Mouse (Mus musculus) ovary, postnatal 10 days (tissue): Measurements from ENCODE around the gene Nom1.
"Not testable (repeated sequence)": the region's sequence is repeated elsewhere in the genome, so short reads cannot be mapped to it uniquely, and the experiment has no call there.

Experiments
- DNase-seq: peaks from one replicate; pipeline ENCODE4 v3.0.0; 2022; ENCODE audit warnings: low spot score

Nom1 gene

GRCm38 (mm10) chr5:29434228-29434871 lies at the start of gene Nom1:
TSS of gene Nom1 (plus strand) at chr5:29434664.
- peak; percentile 65 for DNase-seq

GRCm38 (mm10) chr5:29387591-29387990 lies 46.9 kb upstream of the Nom1 start:
- DNase-seq = no peak

- peak; percentile 5 for DNase-seq
These were observed 46.1 kb upstream of the Nom1 start for GRCm38 (mm10) chr5:29388181-29388943.

- peak; percentile 68 for DNase-seq
These were observed 45.3 kb upstream of the Nom1 start for GRCm38 (mm10) chr5:29388944-29389765.

- no peak for DNase-seq
These were observed 36.0 kb upstream of the Nom1 start for GRCm38 (mm10) chr5:29398427-29398826.

GRCm38 (mm10) chr5:29410854-29411253 lies 23.6 kb upstream of the Nom1 start:
- no peak for DNase-seq

- DNase-seq = no peak
These were observed 21.4 kb upstream of the Nom1 start for GRCm38 (mm10) chr5:29413041-29413440.

GRCm38 (mm10) chr5:29423330-29423729 lies 11.1 kb upstream of the Nom1 start:
- DNase-seq = not testable (repeated sequence)

GRCm38 (mm10) chr5:29434872-29435358 lies 451 bp downstream of the Nom1 start:
- peak; percentile 9 for DNase-seq

GRCm38 (mm10) chr5:29435491-29435890 lies 1.0 kb downstream of the Nom1 start:
- no peak for DNase-seq

GRCm38 (mm10) chr5:29436728-29437127 lies 2.3 kb downstream of the Nom1 start:
- not testable (repeated sequence) for DNase-seq

GRCm38 (mm10) chr5:29445275-29445674 lies 10.8 kb downstream of the Nom1 start:
- DNase-seq = no peak

GRCm38 (mm10) chr5:29452352-29452751 lies 17.9 kb downstream of the Nom1 start:
- DNase-seq = no peak

GRCm38 (mm10) chr5:29456895-29457656 lies 22.6 kb downstream of the Nom1 start:
- DNase-seq = no peak

- no peak for DNase-seq
These were observed 28.7 kb downstream of the Nom1 start for GRCm38 (mm10) chr5:29462943-29463686.

- no peak for DNase-seq
These were observed 33.3 kb downstream of the Nom1 start for GRCm38 (mm10) chr5:29467489-29468350.

- no peak for DNase-seq
These were observed 34.0 kb downstream of the Nom1 start for GRCm38 (mm10) chr5:29468351-29469065.

GRCm38 (mm10) chr5:29469501-29469900 lies 35.0 kb downstream of the Nom1 start:
- no peak for DNase-seq

- DNase-seq = no peak
These were observed 35.8 kb downstream of the Nom1 start for GRCm38 (mm10) chr5:29470271-29470670.
